Mouse (Mus musculus): ENCODE data around the gene Map3k4. TPM values are rescaled to one million over a fixed set of nuclear protein-coding genes. Genes with fewer than 3 reads are reported as not detected.

Gene Map3k4
- polyA plus RNA-seq, 1 experiment, result 19.6 TPM

- Histone ChIP-seq H3K4me3 (no peak overlapping the region), H3K4me2 (ENCODE audit: low read depth) (no peak overlapping the region), H3K79me2 (ENCODE audit: control insufficient read depth, insufficient read depth) (no peaks in the 10 kb centered on the region), H3ac (ENCODE audit: control insufficient read depth, insufficient read length) (no peak overlapping the region), H3K27me3 (ENCODE audit: control insufficient read depth, insufficient read depth, insufficient read length) (no peaks in the 10 kb centered on the region), H3K36me3 (ENCODE audit: control insufficient read depth, insufficient read depth) (no peaks in the 10 kb centered on the region)
- no peak for TF ChIP-seq MYOG (IDR thresholded peaks at IDR 0.05; ENCODE audit: control insufficient read depth in 1 of 3, insufficient read depth in 1 of 3, insufficient read length in 2 of 3, low read depth in 2 of 3)
- no peak for TF ChIP-seq CEBPB (IDR thresholded peaks at IDR 0.05; ENCODE audit: insufficient read depth, poor library complexity, severe bottlenecking)
- TF ChIP-seq MAX (IDR thresholded peaks at IDR 0.05; ENCODE audit: low read depth), result no peak
- TF ChIP-seq SRF (IDR thresholded peaks at IDR 0.05; ENCODE audit: control insufficient read depth, insufficient read length, low read depth), result no peak
- TF ChIP-seq USF1 (IDR thresholded peaks at IDR 0.05; ENCODE audit: low read depth), result no peak
- TF ChIP-seq POLR2AphosphoS2 (IDR thresholded peaks at IDR 0.05; ENCODE audit: insufficient read length, low read depth), result no peak
- TF ChIP-seq MYOD1 (IDR thresholded peaks at IDR 0.05; ENCODE audit: control insufficient read depth in 1 of 3, insufficient read length in 2 of 3, low read depth in 2 of 3), result no peak
- no peak for TF ChIP-seq TCF3 (IDR thresholded peaks at IDR 0.05; ENCODE audit: insufficient read length, low read depth)
- TF ChIP-seq POLR2A (IDR thresholded peaks at IDR 0.05; ENCODE audit: insufficient read length, low read depth), result no peak
- no peak for TF ChIP-seq TCF12 (IDR thresholded peaks at IDR 0.05; ENCODE audit: insufficient read depth, poor library complexity, severe bottlenecking)
- no peak for TF ChIP-seq E2F4 (IDR thresholded peaks at IDR 0.05; ENCODE audit: insufficient read depth)
- TF ChIP-seq REST (IDR thresholded peaks at IDR 0.05; ENCODE audit: insufficient read depth, insufficient read length), result no peak
Measured at GRCm38 (mm10) chr17:12259957-12260356, 58.6 kb downstream of the Map3k4 start.

- Histone ChIP-seq H3K4me2 (ENCODE audit: low read depth) (no peak overlapping the region), H3K4me3 (no peak overlapping the region), H3K36me3 (ENCODE audit: control insufficient read depth, insufficient read depth) (no peaks in the 10 kb centered on the region), H3K27me3 (ENCODE audit: control insufficient read depth, insufficient read depth, insufficient read length) (no peaks in the 10 kb centered on the region), H3ac (ENCODE audit: control insufficient read depth, insufficient read length) (no peak overlapping the region), H3K79me2 (ENCODE audit: control insufficient read depth, insufficient read depth) (no peaks in the 10 kb centered on the region)
- no peak for TF ChIP-seq USF1 (IDR thresholded peaks at IDR 0.05; ENCODE audit: low read depth)
- no peak for TF ChIP-seq SRF (IDR thresholded peaks at IDR 0.05; ENCODE audit: control insufficient read depth, insufficient read length, low read depth)
- no peak for TF ChIP-seq CEBPB (IDR thresholded peaks at IDR 0.05; ENCODE audit: insufficient read depth, poor library complexity, severe bottlenecking)
- no peak for TF ChIP-seq TCF3 (IDR thresholded peaks at IDR 0.05; ENCODE audit: insufficient read length, low read depth)
- no peak for TF ChIP-seq E2F4 (IDR thresholded peaks at IDR 0.05; ENCODE audit: insufficient read depth)
Measured at GRCm38 (mm10) chr17:12258517-12258916, 60.1 kb downstream of the Map3k4 start.

GRCm38 (mm10) chr17:12256142-12256541, 62.5 kb downstream of the Map3k4 start:
- H3ac ChIP-seq (ENCODE audit: control insufficient read depth, insufficient read length), result no peak overlapping the region
- H3K4me3 ChIP-seq, result no peak overlapping the region
- H3K79me2 ChIP-seq (ENCODE audit: control insufficient read depth, insufficient read depth), result no peaks in the 10 kb centered on the region
- peaks cover 13% of the 10 kb centered on the region for H3K36me3 ChIP-seq (ENCODE audit: control insufficient read depth, insufficient read depth)
- no peaks in the 10 kb centered on the region for H3K27me3 ChIP-seq (ENCODE audit: control insufficient read depth, insufficient read depth, insufficient read length)
- no peak overlapping the region for H3K4me2 ChIP-seq (ENCODE audit: low read depth)
- TF ChIP-seq MYOD1 (IDR thresholded peaks at IDR 0.05; ENCODE audit: control insufficient read depth in 1 of 3, insufficient read length in 2 of 3, low read depth in 2 of 3) (no peak), MYOG (IDR thresholded peaks at IDR 0.05; ENCODE audit: control insufficient read depth in 1 of 3, insufficient read depth in 1 of 3, insufficient read length in 2 of 3, low read depth in 2 of 3) (no peak), TCF12 (IDR thresholded peaks at IDR 0.05; ENCODE audit: insufficient read depth, poor library complexity, severe bottlenecking) (no peak), REST (IDR thresholded peaks at IDR 0.05; ENCODE audit: insufficient read depth, insufficient read length) (no peak), TCF3 (IDR thresholded peaks at IDR 0.05; ENCODE audit: insufficient read length, low read depth) (no peak), MAX (IDR thresholded peaks at IDR 0.05; ENCODE audit: low read depth) (no peak), SRF (IDR thresholded peaks at IDR 0.05; ENCODE audit: control insufficient read depth, insufficient read length, low read depth) (no peak), USF1 (IDR thresholded peaks at IDR 0.05; ENCODE audit: low read depth) (no peak), POLR2AphosphoS2 (IDR thresholded peaks at IDR 0.05; ENCODE audit: insufficient read length, low read depth) (no peak), POLR2A (IDR thresholded peaks at IDR 0.05; ENCODE audit: insufficient read length, low read depth) (no peak), E2F4 (IDR thresholded peaks at IDR 0.05; ENCODE audit: insufficient read depth) (no peak), CEBPB (IDR thresholded peaks at IDR 0.05; ENCODE audit: insufficient read depth, poor library complexity, severe bottlenecking) (no peak)

- Histone ChIP-seq H3K4me3 (no peak overlapping the region), H3K27me3 (ENCODE audit: control insufficient read depth, insufficient read depth, insufficient read length) (no peaks in the 10 kb centered on the region), H3K36me3 (ENCODE audit: control insufficient read depth, insufficient read depth) (peaks cover 13% of the 10 kb centered on the region), H3ac (ENCODE audit: control insufficient read depth, insufficient read length) (no peak overlapping the region), H3K4me2 (ENCODE audit: low read depth) (no peak overlapping the region), H3K79me2 (ENCODE audit: control insufficient read depth, insufficient read depth) (no peaks in the 10 kb centered on the region)
- TF ChIP-seq TCF3 (IDR thresholded peaks at IDR 0.05; ENCODE audit: insufficient read length, low read depth) (no peak), MYOG (IDR thresholded peaks at IDR 0.05; ENCODE audit: control insufficient read depth in 1 of 3, insufficient read depth in 1 of 3, insufficient read length in 2 of 3, low read depth in 2 of 3) (no peak), POLR2AphosphoS2 (IDR thresholded peaks at IDR 0.05; ENCODE audit: insufficient read length, low read depth) (no peak), CEBPB (IDR thresholded peaks at IDR 0.05; ENCODE audit: insufficient read depth, poor library complexity, severe bottlenecking) (no peak), TCF12 (IDR thresholded peaks at IDR 0.05; ENCODE audit: insufficient read depth, poor library complexity, severe bottlenecking) (no peak), POLR2A (IDR thresholded peaks at IDR 0.05; ENCODE audit: insufficient read length, low read depth) (no peak), MAX (IDR thresholded peaks at IDR 0.05; ENCODE audit: low read depth) (no peak), USF1 (IDR thresholded peaks at IDR 0.05; ENCODE audit: low read depth) (no peak), E2F4 (IDR thresholded peaks at IDR 0.05; ENCODE audit: insufficient read depth) (no peak), SRF (IDR thresholded peaks at IDR 0.05; ENCODE audit: control insufficient read depth, insufficient read length, low read depth) (no peak), MYOD1 (IDR thresholded peaks at IDR 0.05; ENCODE audit: control insufficient read depth in 1 of 3, insufficient read length in 2 of 3, low read depth in 2 of 3) (no peak)
Measured at GRCm38 (mm10) chr17:12250581-12250980, 68.0 kb downstream of the Map3k4 start.

All from myocyte (in vitro differentiated cells).